Mouse (Mus musculus) hindbrain, postnatal 0 days (tissue): ENCODE measurements around the gene Erg. TPM values are rescaled to one million over a fixed set of nuclear protein-coding genes. Genes with fewer than 3 reads are reported as not detected.

ENCODE experiments used
- ATAC-seq: fragments of 200-750 bp; cut with Nextera tagmentation; 2 replicates; pipeline ENCODE4 v1.8.0; 2017; ENCODE audit warnings: mild to moderate bottlenecking, moderate TSS enrichment, moderate library complexity
- DNase-seq: peaks from one replicate; pipeline ENCODE4 v3.0.0-alpha.2; 2015; ENCODE audit warnings: low spot score
- H3K27ac ChIP-seq: fragments of 300-500 bp; sonication (generic); 2 replicates; pipeline ENCODE4 v1.5.1; 2014; ENCODE audit warnings: mild to moderate bottlenecking
- H3K27me3 ChIP-seq: fragments of 300-500 bp; sonication (generic); 2 replicates; pipeline ENCODE4 v1.6.1; 2014; ENCODE audit warnings: low read length, mixed read lengths; ENCODE audit not compliant: insufficient read depth
- H3K36me3 ChIP-seq: fragments of 300-500 bp; sonication (generic); 2 replicates; pipeline ENCODE4 v1.6.1; 2014; ENCODE audit warnings: low read length, mixed read lengths; ENCODE audit not compliant: insufficient read depth
- H3K4me1 ChIP-seq: fragments of 300-500 bp; sonication (generic); 2 replicates; pipeline ENCODE4 v1.6.1; 2014; ENCODE audit warnings: antibody characterized with exemption, low read length, mixed read lengths; ENCODE audit not compliant: insufficient read depth
- H3K4me2 ChIP-seq: fragments of 300-500 bp; sonication (generic); 2 replicates; pipeline ENCODE4 v1.6.1; 2014; ENCODE audit warnings: low read depth, mild to moderate bottlenecking, low read length, moderate library complexity, mixed read lengths
- H3K4me3 ChIP-seq: fragments of 300-500 bp; sonication (generic); 2 replicates; pipeline ENCODE4 v1.5.1; 2014; ENCODE audit warnings: low read length
- H3K9ac ChIP-seq: fragments of 300-500 bp; sonication (generic); replicated peaks from 2 replicates; pipeline ENCODE4 v1.6.1; 2014; ENCODE audit warnings: mild to moderate bottlenecking, low read length, moderate library complexity, mixed read lengths
- H3K9me3 ChIP-seq: fragments of 300-500 bp; sonication (generic); 2 replicates; pipeline ENCODE4 v1.6.1; 2016; ENCODE audit warnings: low read length, mixed read lengths
- CTCF ChIP-seq: IDR thresholded peaks from 2 replicates; pipeline ENCODE4 v1.5.1; 2016; ENCODE audit warnings: antibody characterized with exemption, control low read depth, low read depth
- WGBS: fragments of 180-500 bp; shearing (Covaris S2); extraction: QIAGEN DNeasy Blood & Tissue Kit; methylation state at CpG from one replicate; pipeline ENCODE4 v1.1.7; 2014; 5-methylcytosine and 5-hydroxymethylcytosine counted together
- polyA plus RNA-seq: library from polyadenylated mRNA; unstranded; fragments of >200 nt; fragmentation: Nextera tagmentation; extraction: Ambion mirVana; gene quantifications from 2 replicates; pipeline ENCODE4 v1.2.1, GENCODE M21; 2015
- total RNA-seq: library from RNA; depleted of rRNA; stranded (reverse); fragments of >200 nt; gene quantifications from 2 replicates; pipeline ENCODE4 v1.2.3, GENCODE M21; 2014

Erg gene
- total and polyA plus RNA-seq, 2 experiments from 2014 or later: 2.5 to 3.8 TPM

- no peak for ATAC-seq
- WGBS: 40% methylated on average over 6 of the region's 6 CpGs
- H3K4me1 ChIP-seq: no peaks in the 10 kb centered on the region
Measured at GRCm38 (mm10) chr16:95615579-95615978, 29.2 kb upstream of the Erg start.

GRCm38 (mm10) chr16:95614482-95614881, 28.1 kb upstream of the Erg start:
- no peak for TF ChIP-seq CTCF
- Histone ChIP-seq H3K9ac (no peak overlapping the region), H3K36me3 (no peaks in the 10 kb centered on the region), H3K27me3 (no peaks in the 10 kb centered on the region), H3K4me2 (no peak overlapping the region), H3K9me3 (no peaks in the 10 kb centered on the region), H3K4me3 (no peak overlapping the region), H3K27ac (no peak overlapping the region), H3K4me1 (no peaks in the 10 kb centered on the region)
- ATAC-seq (no peak), DNase-seq (no peak)
- WGBS: 92% methylated on average over 2 of the region's 2 CpGs

More at GRCm38 (mm10) chr16:95615579-95615978, 29.2 kb upstream of the Erg start:
- Histone ChIP-seq H3K36me3 (no peaks in the 10 kb centered on the region), H3K4me2 (no peak overlapping the region), H3K27me3 (no peaks in the 10 kb centered on the region), H3K4me3 (no peak overlapping the region), H3K27ac (no peak overlapping the region), H3K9ac (no peak overlapping the region), H3K9me3 (no peaks in the 10 kb centered on the region)
- DNase-seq: no peak
- TF ChIP-seq CTCF: peak; percentile 73

- Histone ChIP-seq H3K27ac (no peak overlapping the region), H3K36me3 (no peaks in the 10 kb centered on the region), H3K4me2 (no peak overlapping the region), H3K9me3 (no peaks in the 10 kb centered on the region), H3K9ac (no peak overlapping the region), H3K4me3 (no peak overlapping the region), H3K27me3 (no peaks in the 10 kb centered on the region), H3K4me1 (no peaks in the 10 kb centered on the region)
- WGBS: 88% methylated on average over 20 of the region's 20 CpGs
- TF ChIP-seq CTCF: no peak
- DNase-seq: no peak
- ATAC-seq: no peak
Measured at GRCm38 (mm10) chr16:95611982-95612746, 25.8 kb upstream of the Erg start.

GRCm38 (mm10) chr16:95608624-95609023, 22.2 kb upstream of the Erg start:
- Histone ChIP-seq H3K27me3 (no peaks in the 10 kb centered on the region), H3K4me3 (no peak overlapping the region), H3K9ac (no peak overlapping the region), H3K4me2 (no peak overlapping the region), H3K27ac (no peak overlapping the region), H3K4me1 (no peaks in the 10 kb centered on the region), H3K9me3 (no peaks in the 10 kb centered on the region), H3K36me3 (no peaks in the 10 kb centered on the region)
- ATAC-seq (no peak), DNase-seq (no peak)
- 81% methylated on average over 7 of the region's 7 CpGs for WGBS
- no peak for TF ChIP-seq CTCF

- H3K4me1 ChIP-seq: no peaks in the 10 kb centered on the region
- 28% methylated on average over 7 of the region's 7 CpGs for WGBS
Measured at GRCm38 (mm10) chr16:95605304-95605703, 18.9 kb upstream of the Erg start.

GRCm38 (mm10) chr16:95602504-95602903, 16.1 kb upstream of the Erg start:
- no peaks in the 10 kb centered on the region for H3K9me3 ChIP-seq
- 26% methylated on average over 5 of the region's 5 CpGs for WGBS
- no peak overlapping the region for H3K9ac ChIP-seq
- no peaks in the 10 kb centered on the region for H3K4me1 ChIP-seq
- no peak for TF ChIP-seq CTCF
- no peak overlapping the region for H3K4me2 ChIP-seq
- no peak overlapping the region for H3K27ac ChIP-seq
- ATAC-seq: no peak
- no peaks in the 10 kb centered on the region for H3K27me3 ChIP-seq
- no peak overlapping the region for H3K4me3 ChIP-seq
- DNase-seq: no peak
- no peaks in the 10 kb centered on the region for H3K36me3 ChIP-seq

More at GRCm38 (mm10) chr16:95605304-95605703, 18.9 kb upstream of the Erg start:
- DNase-seq: peak; percentile 45
- Histone ChIP-seq H3K4me2 (no peak overlapping the region), H3K4me3 (no peak overlapping the region), H3K27ac (no peak overlapping the region), H3K27me3 (no peaks in the 10 kb centered on the region), H3K36me3 (no peaks in the 10 kb centered on the region), H3K9ac (no peak overlapping the region), H3K9me3 (no peaks in the 10 kb centered on the region)
- peak; percentile 71 for TF ChIP-seq CTCF
- no peak for ATAC-seq

- no peaks in the 10 kb centered on the region for H3K27me3 ChIP-seq
- H3K4me1 ChIP-seq: no peaks in the 10 kb centered on the region
- no peak overlapping the region for H3K4me2 ChIP-seq
- 24% methylated on average over 4 of the region's 4 CpGs for WGBS
- H3K9me3 ChIP-seq: no peaks in the 10 kb centered on the region
- ATAC-seq (no peak), DNase-seq (no peak)
- H3K4me3 ChIP-seq: no peak overlapping the region
- H3K27ac ChIP-seq: no peak overlapping the region
- H3K36me3 ChIP-seq: no peaks in the 10 kb centered on the region
- TF ChIP-seq CTCF: no peak
- no peak overlapping the region for H3K9ac ChIP-seq
Measured at GRCm38 (mm10) chr16:95601807-95602206, 15.4 kb upstream of the Erg start.
